Mouse (Mus musculus): ENCODE measurements around the gene Atp8b4. TPM values are rescaled to one million over a fixed set of nuclear protein-coding genes. Genes with fewer than 3 reads are reported as not detected.
A peak's percentile ranks its signal among the peaks of the same experiment; 100 is the strongest.

Atp8b4 gene
- polyA plus RNA-seq, 1 experiment from 2014 or later = 0.19 TPM

DNA sequence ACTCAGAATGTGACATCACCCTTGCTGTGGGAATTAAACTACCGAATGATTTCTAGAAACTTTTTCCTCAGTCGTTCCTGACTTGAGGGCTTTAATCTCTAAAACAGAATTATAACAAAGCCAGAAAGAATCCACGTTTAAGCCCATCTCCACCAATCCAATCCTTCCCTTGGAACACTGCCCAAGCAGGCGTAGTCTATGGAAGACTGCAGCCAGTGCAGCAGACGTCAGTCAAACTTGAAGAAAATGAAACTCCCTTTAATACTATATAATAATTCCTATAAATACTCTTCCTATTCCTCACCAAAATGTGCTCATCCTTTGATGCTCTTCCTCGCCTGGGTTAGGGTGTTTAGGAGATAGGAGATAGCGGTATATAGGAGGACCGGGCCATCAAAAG, 7.2 kb downstream of the Atp8b4 start:
- no peak overlapping the region for H3K27ac ChIP-seq
- no peak overlapping the region for H3K4me3 ChIP-seq
- no peaks in the 10 kb centered on the region for H3K36me3 ChIP-seq
- no peak overlapping the region for H3K9ac ChIP-seq
- no peak overlapping the region for H3K4me2 ChIP-seq
- 89% methylated on average over 8 of the region's 8 CpGs for WGBS
- no peaks in the 10 kb centered on the region for H3K9me3 ChIP-seq
- H3K27me3 ChIP-seq = 0 out of 2 replicates have a peak, but pooled peaks cover 5% of the 10 kb centered on the region
- ATAC-seq (ENCODE audit: low FRiP score) = no peak
- no peaks in the 10 kb centered on the region for H3K4me1 ChIP-seq (replicated peaks)

DNA sequence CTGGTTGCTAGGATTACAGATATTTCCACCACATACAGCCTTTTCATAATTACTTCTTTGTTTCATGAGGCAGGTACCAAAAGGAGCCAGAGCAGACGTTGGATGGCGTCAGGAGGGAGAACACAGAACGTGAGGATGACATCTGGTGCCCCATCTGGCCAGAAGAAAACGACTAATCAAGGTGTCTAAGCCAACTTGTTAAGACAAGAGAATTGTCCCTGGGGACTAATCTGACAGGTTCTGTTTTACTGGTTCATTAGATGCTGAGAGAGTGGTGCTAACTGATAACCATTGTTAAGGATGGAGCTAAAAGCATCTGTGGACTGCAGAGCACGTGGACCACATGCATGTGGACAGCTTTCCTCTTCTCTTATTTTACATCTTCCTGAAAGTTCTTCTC, 7.8 kb downstream of the Atp8b4 start:
- peak; percentile 39; the same call in 1 of the 2 replicates for ATAC-seq (ENCODE audit: low FRiP score)
- H3K27ac ChIP-seq = no peak overlapping the region
- H3K4me3 ChIP-seq = no peak overlapping the region
- no peaks in the 10 kb centered on the region for H3K36me3 ChIP-seq
- H3K9ac ChIP-seq = no peak overlapping the region
- no peaks in the 10 kb centered on the region for H3K4me1 ChIP-seq (replicated peaks)
- H3K9me3 ChIP-seq = no peaks in the 10 kb centered on the region
- H3K27me3 ChIP-seq = 0 out of 2 replicates have a peak, but pooled peaks cover 4% of the 10 kb centered on the region
- 37% methylated on average over 5 of the region's 5 CpGs for WGBS
- no peak overlapping the region for H3K4me2 ChIP-seq

DNA sequence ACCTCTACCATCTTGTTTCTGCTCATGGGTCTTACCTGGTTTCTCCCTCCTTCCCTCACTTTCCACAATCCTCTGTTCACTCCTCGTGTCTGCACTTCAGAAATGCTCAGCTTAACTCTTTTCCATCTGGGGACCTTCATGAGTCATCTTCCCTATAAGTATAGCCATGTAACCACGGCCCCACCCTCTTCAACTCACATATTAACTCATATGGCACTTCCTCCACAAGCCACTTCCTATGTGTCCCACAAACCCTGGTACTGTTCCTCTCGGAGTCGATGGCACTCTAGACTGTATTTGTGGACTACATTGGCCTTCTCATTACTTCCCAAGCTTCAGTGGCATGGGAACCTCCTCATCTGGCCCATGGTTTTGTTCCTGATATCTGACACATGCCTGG, 9.0 kb downstream of the Atp8b4 start:
- ATAC-seq (ENCODE audit: low FRiP score) = no peak
- Histone ChIP-seq H3K27me3 (no peaks in the 10 kb centered on the region), H3K36me3 (no peaks in the 10 kb centered on the region), H3K4me3 (no peak overlapping the region), H3K4me1 (replicated peaks) (no peaks in the 10 kb centered on the region), H3K4me2 (no peak overlapping the region), H3K9me3 (no peaks in the 10 kb centered on the region), H3K27ac (no peak overlapping the region), H3K9ac (no peak overlapping the region)
- WGBS = 95% methylated on average over 4 of the region's 4 CpGs

DNA sequence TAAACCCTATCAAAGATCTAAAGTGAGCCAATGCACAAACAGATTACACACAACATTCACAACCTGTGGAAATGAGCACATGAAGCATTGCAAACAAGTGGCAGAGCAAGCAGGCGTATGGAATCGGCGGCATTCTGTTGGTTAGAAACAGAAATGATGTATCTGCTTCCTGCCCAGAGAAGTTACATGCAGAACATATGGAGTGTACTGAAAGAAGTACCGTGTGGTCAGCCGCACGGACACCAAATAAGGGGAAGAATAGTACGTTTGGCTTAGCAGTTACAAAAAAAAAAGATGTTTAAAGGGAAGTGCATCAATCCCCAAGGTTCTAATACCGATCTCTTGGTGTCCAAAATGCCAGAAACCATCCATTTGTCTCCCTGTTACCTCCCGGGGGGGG, 9.9 kb downstream of the Atp8b4 start:
- Histone ChIP-seq H3K4me1 (replicated peaks) (no peaks in the 10 kb centered on the region), H3K36me3 (no peaks in the 10 kb centered on the region), H3K27ac (no peak overlapping the region), H3K4me2 (no peak overlapping the region), H3K4me3 (no peak overlapping the region), H3K9me3 (no peaks in the 10 kb centered on the region), H3K9ac (no peak overlapping the region), H3K27me3 (no peaks in the 10 kb centered on the region)
- 89% methylated on average over 9 of the region's 9 CpGs for WGBS
- no peak for ATAC-seq (ENCODE audit: low FRiP score)

DNA sequence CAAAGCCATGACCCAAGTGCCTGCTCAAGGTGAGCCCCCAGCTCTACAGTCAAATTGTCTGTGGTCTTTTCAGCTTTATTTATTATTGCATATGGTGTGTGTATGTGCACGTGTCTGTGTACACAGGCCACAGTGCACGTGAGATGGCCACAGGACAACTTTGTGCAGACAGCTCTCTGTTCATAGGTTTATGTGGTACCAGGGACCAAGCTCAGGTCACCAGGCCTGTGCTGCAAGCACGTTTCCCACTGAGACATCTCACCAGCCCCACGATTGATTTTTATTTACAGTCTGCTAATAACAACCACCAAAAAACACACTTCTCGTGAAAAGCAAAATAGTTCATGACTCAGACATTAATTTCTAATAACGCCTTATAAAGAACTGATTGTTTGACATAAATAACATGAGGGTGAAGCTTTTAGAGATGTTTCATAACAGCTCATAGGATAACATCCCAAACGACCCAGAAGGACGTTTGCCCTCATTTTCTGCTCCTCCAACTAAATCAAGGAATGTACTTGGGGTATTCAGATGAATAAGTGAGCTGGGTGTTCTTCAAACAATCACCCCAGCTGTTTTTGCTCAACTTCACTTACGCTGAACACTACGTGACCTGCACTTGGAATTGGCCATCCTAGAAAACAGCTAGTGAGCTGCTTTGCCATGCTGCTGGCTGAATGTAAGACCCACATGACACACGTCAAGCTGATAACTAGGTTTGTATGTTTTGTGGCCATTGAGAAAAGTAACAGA, 15.0 kb downstream of the Atp8b4 start:
- no peak overlapping the region for H3K4me2 ChIP-seq
- no peak overlapping the region for H3K9ac ChIP-seq
- ATAC-seq (ENCODE audit: low FRiP score) = no peak
- no peaks in the 10 kb centered on the region for H3K27me3 ChIP-seq
- H3K27ac ChIP-seq = no peak overlapping the region
- 90% methylated on average over 11 of the region's 11 CpGs for WGBS
- no peak overlapping the region for H3K4me3 ChIP-seq
- H3K4me1 ChIP-seq (replicated peaks) = no peaks in the 10 kb centered on the region
- no peaks in the 10 kb centered on the region for H3K9me3 ChIP-seq
- H3K36me3 ChIP-seq = no peaks in the 10 kb centered on the region

DNA sequence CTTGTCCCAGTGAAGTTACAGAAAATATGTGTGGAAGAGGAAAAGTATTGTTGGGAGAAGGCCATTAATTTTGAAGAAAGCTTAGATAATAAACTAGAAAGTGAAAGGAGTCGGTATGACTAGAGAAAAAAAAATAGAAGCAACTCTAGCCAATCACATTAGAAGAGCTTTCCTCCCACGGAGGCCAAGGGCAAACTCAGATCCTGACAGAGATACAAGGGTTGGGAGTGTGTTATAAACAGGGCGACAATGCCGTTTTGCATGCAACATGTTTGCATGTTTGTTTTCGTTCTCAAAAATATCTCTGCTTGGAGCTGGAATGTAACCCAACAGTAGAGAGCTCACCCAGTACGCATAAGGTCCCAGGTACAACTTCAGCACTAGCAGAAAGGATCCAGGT, 17.1 kb downstream of the Atp8b4 start:
- no peak overlapping the region for H3K27ac ChIP-seq
- 85% methylated on average over 6 of the region's 6 CpGs for WGBS
- H3K9ac ChIP-seq = no peak overlapping the region

DNA sequence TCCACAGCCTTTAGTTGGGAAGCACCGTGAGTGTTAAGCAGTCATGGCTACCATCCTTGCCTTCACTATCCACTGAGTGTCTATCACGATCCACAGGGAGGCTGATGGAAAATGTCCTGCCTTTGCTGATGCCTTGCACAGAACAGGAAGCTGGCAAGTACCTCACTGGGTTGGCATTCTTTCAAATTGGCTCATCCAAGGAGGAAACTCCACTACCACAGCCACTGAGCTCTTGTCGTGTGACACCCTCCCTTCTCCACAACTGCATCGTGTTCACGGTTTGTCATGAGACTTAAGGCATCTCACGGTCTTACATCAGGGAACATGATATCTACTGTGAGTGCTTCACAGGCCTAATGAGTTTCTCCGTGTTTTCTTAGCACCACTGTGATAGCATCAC, 22.9 kb downstream of the Atp8b4 start:
- WGBS = 88% methylated on average over 7 of the region's 7 CpGs
- H3K27ac ChIP-seq = no peak overlapping the region
- no peaks in the 10 kb centered on the region for H3K9me3 ChIP-seq
- no peak overlapping the region for H3K4me3 ChIP-seq
- H3K4me1 ChIP-seq (replicated peaks) = no peaks in the 10 kb centered on the region
- H3K4me2 ChIP-seq = no peak overlapping the region
- H3K9ac ChIP-seq = no peak overlapping the region
- H3K36me3 ChIP-seq = no peaks in the 10 kb centered on the region
- H3K27me3 ChIP-seq = no peaks in the 10 kb centered on the region
- ATAC-seq (ENCODE audit: low FRiP score) = no peak

More for the DNA sequence above, 17.1 kb downstream of the Atp8b4 start:
- H3K4me3 ChIP-seq = no peak overlapping the region
- no peaks in the 10 kb centered on the region for H3K9me3 ChIP-seq
- H3K4me1 ChIP-seq (replicated peaks) = no peaks in the 10 kb centered on the region
- no peaks in the 10 kb centered on the region for H3K36me3 ChIP-seq
- ATAC-seq (ENCODE audit: low FRiP score) = no peak
- no peaks in the 10 kb centered on the region for H3K27me3 ChIP-seq
- H3K4me2 ChIP-seq = no peak overlapping the region

DNA sequence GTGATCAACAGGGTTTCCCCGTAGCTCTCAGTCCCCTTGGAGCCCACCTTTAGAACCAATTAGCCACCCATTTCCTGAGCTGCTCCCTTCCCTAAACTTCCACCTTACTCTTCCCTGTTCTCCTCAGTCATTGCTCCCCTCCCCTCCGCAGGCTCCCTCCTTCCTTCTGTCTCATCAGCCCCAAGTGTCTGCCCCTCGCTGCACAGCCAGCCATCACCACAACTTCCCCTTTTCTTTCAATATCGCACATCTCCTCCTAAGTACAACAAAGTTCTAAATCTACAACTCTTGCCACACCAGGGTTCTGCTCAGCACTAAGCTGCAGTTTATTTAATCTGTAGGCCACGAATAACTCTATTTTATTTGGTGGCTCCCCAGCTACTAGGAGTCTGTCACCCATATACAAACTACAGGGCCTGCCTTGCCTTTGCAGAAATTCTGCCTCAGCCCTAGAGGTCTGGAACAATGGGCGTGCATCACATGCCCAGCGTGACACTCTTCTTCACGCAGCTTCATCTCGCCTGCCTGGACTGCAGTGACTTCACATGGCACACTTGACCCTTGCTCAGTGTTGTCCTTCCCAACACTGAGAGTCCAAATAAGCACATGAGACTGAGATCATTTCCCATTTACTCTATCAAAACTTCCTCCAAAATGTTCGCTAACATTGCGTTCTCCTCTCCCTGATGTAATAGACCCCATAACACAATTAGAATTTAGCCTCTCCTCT, 24.6 kb downstream of the Atp8b4 start:
- Histone ChIP-seq H3K9me3 (no peaks in the 10 kb centered on the region), H3K9ac (no peak overlapping the region), H3K4me3 (no peak overlapping the region), H3K4me2 (no peak overlapping the region), H3K27ac (no peak overlapping the region), H3K27me3 (no peaks in the 10 kb centered on the region), H3K4me1 (replicated peaks) (no peaks in the 10 kb centered on the region), H3K36me3 (no peaks in the 10 kb centered on the region)
- no peak for ATAC-seq (ENCODE audit: low FRiP score)
- WGBS = 90% methylated on average over 11 of the region's 11 CpGs

DNA sequence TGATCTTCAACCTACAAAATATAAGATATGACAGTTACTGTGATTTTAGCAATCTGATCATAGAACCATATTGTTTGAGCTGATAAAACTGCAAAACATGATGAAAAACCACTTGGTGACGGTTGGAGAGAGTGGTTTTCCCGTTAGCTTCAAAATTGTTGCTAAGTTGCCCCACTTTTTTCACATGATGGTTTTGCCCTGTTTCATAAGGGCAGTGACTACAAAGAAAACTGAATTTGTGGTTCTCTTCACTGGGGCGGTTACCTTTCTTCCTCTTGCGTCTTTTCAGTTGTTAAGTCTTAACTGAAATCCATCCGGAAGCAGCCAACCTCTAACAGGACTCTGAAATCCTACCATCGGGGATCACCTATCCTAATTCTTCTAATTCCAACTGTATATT, 26.5 kb downstream of the Atp8b4 start:
- H3K9ac ChIP-seq = no peak overlapping the region
- no peaks in the 10 kb centered on the region for H3K9me3 ChIP-seq
- no peaks in the 10 kb centered on the region for H3K27me3 ChIP-seq
- ATAC-seq (ENCODE audit: low FRiP score) = no peak
- H3K4me2 ChIP-seq = no peak overlapping the region
- no peaks in the 10 kb centered on the region for H3K36me3 ChIP-seq
- H3K27ac ChIP-seq = no peak overlapping the region
- H3K4me3 ChIP-seq = no peak overlapping the region
- WGBS = 96% methylated on average over 6 of the region's 6 CpGs
- H3K4me1 ChIP-seq (replicated peaks) = no peaks in the 10 kb centered on the region

DNA sequence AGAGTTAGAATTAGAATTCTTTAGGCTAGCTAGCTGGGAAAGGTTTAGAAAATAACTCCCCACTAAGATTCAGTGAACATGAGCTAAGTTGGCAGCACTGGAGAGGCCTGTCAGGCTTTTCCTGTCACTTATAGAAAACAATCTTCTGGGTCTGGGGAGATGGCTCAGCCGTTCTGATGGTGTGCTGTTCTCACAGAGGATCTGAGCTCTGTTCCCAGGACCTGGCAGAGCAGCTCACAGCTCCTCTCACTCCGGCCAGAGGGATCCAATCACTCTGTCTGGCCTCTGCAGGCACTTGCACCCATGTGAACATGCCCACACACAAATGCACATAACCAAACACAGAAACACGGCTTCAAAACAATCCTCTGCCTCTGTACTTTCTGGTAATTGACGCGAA, 27.6 kb downstream of the Atp8b4 start:
- Histone ChIP-seq H3K27ac (no peak overlapping the region), H3K9me3 (no peaks in the 10 kb centered on the region), H3K36me3 (no peaks in the 10 kb centered on the region), H3K27me3 (no peaks in the 10 kb centered on the region), H3K4me1 (replicated peaks) (no peaks in the 10 kb centered on the region), H3K4me3 (no peak overlapping the region), H3K9ac (no peak overlapping the region), H3K4me2 (no peak overlapping the region)
- 83% methylated on average over 5 of the region's 5 CpGs for WGBS
- ATAC-seq (ENCODE audit: low FRiP score) = no peak

DNA sequence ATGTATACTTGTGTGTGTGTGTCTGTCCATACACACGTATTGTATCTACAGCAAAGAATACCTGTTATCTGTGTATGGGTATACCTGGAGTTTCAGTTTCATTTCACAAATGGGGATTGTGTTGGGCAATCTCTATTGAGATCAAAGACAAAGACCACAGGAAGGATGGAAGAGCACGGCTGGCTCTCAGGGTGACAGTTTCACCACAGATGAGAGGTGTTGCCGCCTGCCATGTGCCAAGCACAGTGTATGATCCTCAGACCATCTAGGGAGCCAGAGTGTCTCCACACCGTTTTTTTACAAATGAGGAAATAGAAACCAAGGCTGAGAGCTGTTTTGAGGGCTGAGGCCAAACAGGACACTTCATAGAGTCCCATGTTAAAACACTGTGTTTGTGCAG, 32.7 kb downstream of the Atp8b4 start:
- no peaks in the 10 kb centered on the region for H3K27me3 ChIP-seq
- ATAC-seq (ENCODE audit: low FRiP score) = no peak

DNA sequence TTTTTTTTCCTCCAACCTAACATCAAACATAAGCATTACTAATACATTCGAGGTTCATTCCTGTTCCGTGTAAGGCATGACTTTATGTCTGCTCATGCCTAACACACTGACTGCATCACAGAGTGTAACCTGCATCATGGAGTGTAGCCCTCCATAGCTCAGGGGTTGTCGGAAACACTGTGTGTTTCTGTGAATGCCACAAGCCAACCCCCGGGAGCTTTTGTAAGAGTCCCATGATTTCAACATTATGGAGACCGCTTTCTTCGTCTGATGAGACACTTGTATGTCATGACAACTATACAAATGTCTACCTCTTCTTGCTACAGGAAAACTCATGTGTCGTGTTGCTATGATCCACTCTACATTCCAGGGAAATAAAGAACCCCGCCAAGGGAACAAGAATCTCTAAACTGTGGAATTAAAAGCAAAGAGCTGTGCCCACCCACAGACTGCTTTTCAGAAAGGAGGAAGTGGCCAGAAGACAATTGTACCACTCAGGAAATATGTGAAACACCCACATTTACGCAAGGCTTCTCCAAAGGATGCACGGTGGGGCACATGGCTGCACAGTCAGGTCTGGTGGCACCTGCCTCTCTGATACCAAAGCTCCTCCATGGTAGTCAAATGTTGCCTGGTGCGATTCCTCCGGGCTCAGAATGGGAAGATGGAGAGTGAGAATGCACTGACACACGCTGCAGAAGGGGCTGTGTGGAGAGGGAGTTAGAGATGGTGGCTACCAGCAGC, 33.9 kb downstream of the Atp8b4 start:
- no peaks in the 10 kb centered on the region for H3K9me3 ChIP-seq
- H3K9ac ChIP-seq = no peak overlapping the region
- H3K36me3 ChIP-seq = no peaks in the 10 kb centered on the region
- H3K4me1 ChIP-seq (replicated peaks) = no peaks in the 10 kb centered on the region
- WGBS = 84% methylated on average over 13 of the region's 13 CpGs
- H3K27me3 ChIP-seq = no peaks in the 10 kb centered on the region
- H3K4me3 ChIP-seq = no peak overlapping the region
- no peak overlapping the region for H3K4me2 ChIP-seq
- ATAC-seq (ENCODE audit: low FRiP score) = no peak
- no peak overlapping the region for H3K27ac ChIP-seq

More for the DNA sequence above, 32.7 kb downstream of the Atp8b4 start:
- H3K4me1 ChIP-seq (replicated peaks) = no peaks in the 10 kb centered on the region
- no peak overlapping the region for H3K27ac ChIP-seq
- no peak overlapping the region for H3K9ac ChIP-seq
- H3K4me2 ChIP-seq = no peak overlapping the region
- H3K36me3 ChIP-seq = no peaks in the 10 kb centered on the region
- 83% methylated on average over 4 of the region's 4 CpGs for WGBS
- H3K9me3 ChIP-seq = no peaks in the 10 kb centered on the region
- no peak overlapping the region for H3K4me3 ChIP-seq

All from hindbrain, embryonic 13.5 days (tissue).